Mouse (Mus musculus): ENCODE results near the gene Map4k3.

Gene Map4k3

DNA sequence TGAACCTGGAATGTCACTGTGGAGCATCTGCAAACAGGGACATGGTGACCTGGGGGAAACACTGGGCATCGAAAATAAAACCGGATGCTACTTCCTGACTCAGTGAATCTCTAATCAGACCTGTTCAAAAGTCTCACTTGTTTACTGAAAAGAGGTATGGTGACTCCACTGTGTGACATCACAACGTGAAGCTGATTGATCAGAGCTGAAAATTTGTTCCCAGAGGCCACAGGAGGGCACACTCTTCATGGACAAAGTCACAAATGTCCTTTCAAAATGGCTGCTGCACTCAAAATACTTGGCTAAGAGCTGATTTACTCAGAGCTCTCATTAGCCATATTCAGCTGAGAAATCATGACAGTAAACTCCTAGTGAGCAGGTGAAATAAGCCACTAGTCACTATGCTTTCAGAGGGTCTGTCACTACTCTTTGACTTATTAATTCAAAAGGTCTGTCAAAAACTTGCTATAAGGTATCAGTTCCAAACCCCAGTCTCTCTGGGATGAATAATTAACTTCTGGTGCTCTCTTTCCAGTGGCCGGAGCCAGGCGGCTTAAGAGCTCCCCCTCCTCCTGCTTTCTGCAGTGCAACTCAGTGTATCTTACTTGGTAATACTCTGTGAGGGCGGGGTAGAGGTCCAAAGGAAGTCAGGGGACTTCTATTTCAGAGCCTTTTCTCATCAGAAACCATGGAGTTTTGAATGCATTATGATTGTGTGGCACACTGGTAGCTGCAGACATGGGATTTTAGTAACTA is 44.3 kb downstream of the Map4k3 start:
- DNase-seq (ENCODE audit: low spot score in 2 of 2): no peak

DNA sequence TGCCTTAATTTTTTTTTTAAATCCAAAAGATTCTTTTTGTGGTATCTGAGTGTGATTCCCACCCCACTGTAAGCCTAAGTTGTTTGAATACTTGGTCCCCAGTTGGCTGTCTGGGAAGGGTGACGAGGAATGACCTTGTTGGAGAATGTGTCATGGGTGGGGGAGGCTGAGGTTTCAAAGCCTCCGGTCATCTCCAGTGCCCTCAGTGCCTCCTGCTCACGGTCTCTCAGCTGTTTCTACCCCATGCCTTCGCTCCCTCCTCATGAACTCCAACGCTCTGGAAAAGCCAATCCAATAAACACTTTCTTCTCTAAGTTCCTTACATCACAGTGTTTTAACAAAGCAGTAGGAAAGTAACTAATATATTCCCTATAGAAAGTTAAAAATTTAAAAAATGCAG is 45.2 kb downstream of the Map4k3 start:
- no peak for DNase-seq (ENCODE audit: low spot score in 2 of 2)

GRCm38 (mm10) chr17:80678190-80678589 is 50.1 kb downstream of the Map4k3 start:
- no peak for DNase-seq (ENCODE audit: low spot score in 2 of 2)

GRCm38 (mm10) chr17:80676859-80677535 is 51.3 kb downstream of the Map4k3 start:
- DNase-seq (ENCODE audit: low spot score in 2 of 2): no peak

DNA sequence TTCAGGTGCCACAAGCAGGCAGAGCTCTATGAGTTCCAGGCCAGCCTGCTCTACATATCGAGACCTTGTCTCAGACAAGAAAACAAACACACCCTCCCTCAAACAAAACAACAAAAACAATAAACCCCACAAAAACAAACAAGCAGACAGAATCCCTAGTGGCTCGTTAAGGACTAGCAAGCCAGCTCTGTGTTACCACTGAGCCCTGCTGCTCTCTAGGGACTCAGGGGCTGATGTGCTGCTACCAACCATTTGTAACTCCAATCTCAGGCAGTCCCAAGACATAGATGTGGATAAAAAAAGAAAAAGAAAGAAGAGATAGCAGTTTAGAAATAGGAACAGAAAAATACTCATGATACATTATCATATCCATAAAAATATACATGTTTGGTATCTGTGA is 52.1 kb downstream of the Map4k3 start:
- DNase-seq (ENCODE audit: low spot score in 2 of 2): no peak

- no peak for DNase-seq (ENCODE audit: low spot score in 2 of 2)
These were observed 57.9 kb downstream of the Map4k3 start for GRCm38 (mm10) chr17:80670395-80670794.

GRCm38 (mm10) chr17:80663623-80664022 is 64.7 kb downstream of the Map4k3 start:
- DNase-seq (ENCODE audit: low spot score in 2 of 2): no peak

DNA sequence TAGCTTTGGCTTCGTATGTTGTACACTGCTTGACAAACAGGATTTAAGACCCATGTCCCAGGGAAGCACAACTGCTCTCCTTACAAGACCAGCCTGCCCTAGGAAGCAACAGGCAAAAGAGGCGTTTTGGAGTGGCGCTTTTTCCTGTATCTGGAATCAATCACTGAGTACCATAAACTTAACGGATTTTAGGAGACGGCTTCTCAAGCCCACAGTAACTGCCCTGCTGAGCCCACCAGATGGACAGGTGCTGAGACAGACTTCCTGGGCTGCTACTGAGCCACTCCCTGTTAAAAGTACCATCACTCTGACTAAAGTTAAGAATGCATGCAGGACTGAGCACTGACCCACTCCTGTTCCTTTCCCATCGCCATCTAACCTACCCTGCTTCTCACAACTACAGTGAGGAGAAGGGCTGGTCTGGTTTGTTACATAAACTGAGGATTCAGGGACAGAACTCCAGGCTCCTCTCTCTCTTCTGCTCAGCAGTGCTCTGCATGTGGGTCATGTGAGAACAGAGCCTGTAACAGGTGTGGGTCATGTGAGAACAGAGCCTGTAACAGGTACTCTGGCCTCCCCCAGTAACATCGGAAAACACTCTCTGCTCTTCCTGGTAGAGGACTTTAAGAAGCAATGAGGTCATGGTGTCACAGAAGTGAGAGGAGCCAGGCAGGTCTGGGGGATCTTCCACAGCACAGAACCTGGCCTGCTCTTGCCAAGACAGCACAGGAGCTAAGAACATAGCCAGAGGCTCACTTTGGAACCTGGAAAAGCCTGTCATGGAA is 65.3 kb downstream of the Map4k3 start:
- DNase-seq (ENCODE audit: low spot score in 2 of 2): no peak

DNA sequence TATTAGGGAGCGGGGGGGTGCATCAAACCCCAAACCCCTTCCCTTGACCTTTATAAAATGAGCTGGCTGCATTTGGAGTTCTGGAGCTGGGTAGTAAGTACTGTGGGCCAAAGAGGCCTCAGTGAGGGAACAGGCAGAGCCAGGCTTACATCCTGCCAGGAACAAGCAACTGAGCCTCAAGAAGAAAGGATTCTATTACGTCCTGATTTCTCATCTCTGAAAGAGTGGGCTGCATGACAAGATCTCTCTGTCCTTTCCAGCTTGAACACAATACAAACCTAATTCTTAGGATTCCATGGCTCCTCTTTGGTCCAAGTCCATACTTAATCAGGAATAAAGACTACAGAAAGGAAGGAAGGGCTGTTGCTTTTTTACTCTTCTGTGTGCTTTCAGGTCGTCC is 66.4 kb downstream of the Map4k3 start:
- DNase-seq (ENCODE audit: low spot score in 2 of 2): no peak

GRCm38 (mm10) chr17:80660707-80661380 is 67.4 kb downstream of the Map4k3 start:
- no peak for DNase-seq (ENCODE audit: low spot score in 2 of 2)

- no peak for DNase-seq (ENCODE audit: low spot score in 2 of 2)
These were observed 68.1 kb downstream of the Map4k3 start for GRCm38 (mm10) chr17:80660234-80660633.

- no peak for DNase-seq (ENCODE audit: low spot score in 2 of 2)
These were observed 68.5 kb downstream of the Map4k3 start for GRCm38 (mm10) chr17:80659821-80660220.

DNA sequence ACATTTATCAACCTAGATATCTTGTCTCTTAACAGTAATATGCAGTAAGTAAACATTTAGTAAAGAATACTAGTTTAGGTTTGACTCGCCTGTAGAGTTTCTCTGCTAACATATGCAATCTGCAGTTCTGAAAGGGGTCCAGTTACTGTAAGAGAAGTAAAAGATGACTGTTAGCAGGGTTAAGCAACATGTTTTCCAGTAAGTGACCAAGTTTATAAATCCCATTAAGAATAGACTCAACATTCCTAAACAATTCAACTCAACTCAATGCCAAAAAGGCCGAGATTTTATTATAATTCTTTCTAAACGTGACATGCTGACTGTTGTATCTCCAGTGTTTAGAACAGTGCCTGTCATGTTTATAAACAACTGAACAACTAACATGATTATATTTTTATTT is 74.0 kb downstream of the Map4k3 start:
- no peak for DNase-seq (ENCODE audit: low spot score in 2 of 2)

GRCm38 (mm10) chr17:80652740-80653139 is 75.5 kb downstream of the Map4k3 start:
- no peak for DNase-seq (ENCODE audit: low spot score in 2 of 2)

DNA sequence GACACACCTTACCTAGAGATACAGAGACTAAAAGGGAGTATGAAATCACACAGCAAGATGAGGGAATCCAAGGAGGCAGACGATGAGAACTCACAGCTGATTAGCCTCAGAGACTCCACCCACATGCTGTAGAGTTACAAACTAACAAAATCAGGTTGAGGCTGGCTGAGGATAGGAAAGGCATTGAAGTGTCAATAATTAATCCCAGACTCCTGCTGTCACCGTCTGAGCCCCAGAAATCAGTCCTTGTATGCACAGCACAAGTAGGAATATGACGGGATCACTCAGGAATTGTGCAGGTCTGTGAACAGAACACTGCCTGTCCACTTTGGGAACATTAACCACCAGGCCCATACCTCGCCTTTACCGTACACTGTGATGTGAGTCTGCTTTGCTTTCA is 81.4 kb downstream of the Map4k3 start:
- DNase-seq (ENCODE audit: low spot score in 2 of 2): no peak

GRCm38 (mm10) chr17:80646131-80646530 is 82.2 kb downstream of the Map4k3 start:
- DNase-seq (ENCODE audit: low spot score in 2 of 2): no peak

DNA sequence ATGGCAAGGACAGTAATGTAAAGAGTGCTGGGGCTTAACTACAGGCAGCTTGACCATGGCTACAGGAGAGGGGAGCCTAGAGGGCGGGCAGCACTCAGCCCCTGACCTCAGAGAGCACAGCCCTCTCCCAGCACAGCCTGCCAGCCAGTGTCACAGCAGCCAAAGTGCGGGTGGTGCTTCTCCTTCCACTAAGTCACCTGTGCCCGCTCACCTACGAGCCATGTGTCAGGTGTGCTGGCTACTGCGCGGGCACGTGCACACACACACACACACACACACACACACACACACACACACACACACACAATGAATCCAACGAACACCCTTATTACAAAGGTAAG is 82.6 kb downstream of the Map4k3 start:
- DNase-seq (ENCODE audit: low spot score in 2 of 2): no peak

DNA sequence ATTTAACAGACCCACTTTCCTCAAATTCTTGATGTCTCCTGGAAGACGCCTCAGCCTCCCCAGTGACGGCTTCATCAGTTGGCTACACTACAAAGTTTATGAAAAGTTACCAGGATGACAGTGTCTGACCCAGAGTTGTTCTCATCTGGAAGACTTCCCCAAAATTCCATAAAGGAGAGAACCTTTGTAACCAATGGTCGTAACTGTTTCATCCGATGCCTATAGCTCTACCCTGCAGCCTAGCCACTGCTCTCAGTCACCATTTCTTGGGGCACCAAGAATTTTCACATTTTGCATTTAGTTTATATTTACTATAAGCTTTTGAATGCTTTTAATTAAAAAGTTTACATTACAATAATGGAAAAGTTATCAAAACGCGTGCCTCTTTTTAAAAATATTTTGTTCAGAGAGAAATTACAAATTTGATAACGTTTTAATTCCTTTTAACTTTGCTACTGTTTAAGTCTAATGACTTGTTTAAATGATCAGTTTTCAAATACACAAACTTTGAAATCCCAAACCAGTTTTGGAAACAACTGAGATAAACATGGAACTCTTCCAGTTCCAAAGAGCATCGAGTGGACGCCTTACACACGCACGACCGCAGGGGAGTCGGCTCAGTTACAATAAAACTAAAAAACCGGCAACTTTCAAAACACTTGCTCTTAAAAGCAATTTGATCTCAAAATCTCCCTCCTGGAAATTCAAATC is 83.1 kb downstream of the Map4k3 start:
- DNase-seq (ENCODE audit: low spot score in 2 of 2): no peak

GRCm38 (mm10) chr17:80644567-80644966 is 83.7 kb downstream of the Map4k3 start:
- DNase-seq (ENCODE audit: low spot score in 2 of 2): no peak

DNA sequence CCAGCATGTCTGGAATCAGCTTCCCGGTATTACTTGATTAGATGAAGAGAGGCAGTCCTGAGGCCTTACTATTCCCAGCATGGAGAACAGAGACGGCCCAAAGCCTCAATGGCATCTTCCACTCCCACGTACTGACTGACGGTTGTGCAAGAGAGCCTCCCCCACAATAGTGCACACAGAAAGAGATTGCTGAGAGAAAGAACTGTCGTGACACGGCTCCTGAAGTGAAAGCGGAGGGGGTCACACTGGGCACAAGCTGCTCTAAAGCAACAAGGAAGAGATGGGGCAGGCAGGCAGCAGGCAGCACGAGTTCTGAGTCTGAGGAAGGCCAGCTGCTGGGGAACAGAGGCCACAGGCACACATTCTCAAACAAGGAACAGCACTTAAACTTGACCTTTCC is 90.2 kb downstream of the Map4k3 start:
- DNase-seq (ENCODE audit: low spot score in 2 of 2): no peak

- DNase-seq (ENCODE audit: low spot score in 2 of 2): no peak
These were observed 92.5 kb downstream of the Map4k3 start for GRCm38 (mm10) chr17:80635794-80636193.

DNA sequence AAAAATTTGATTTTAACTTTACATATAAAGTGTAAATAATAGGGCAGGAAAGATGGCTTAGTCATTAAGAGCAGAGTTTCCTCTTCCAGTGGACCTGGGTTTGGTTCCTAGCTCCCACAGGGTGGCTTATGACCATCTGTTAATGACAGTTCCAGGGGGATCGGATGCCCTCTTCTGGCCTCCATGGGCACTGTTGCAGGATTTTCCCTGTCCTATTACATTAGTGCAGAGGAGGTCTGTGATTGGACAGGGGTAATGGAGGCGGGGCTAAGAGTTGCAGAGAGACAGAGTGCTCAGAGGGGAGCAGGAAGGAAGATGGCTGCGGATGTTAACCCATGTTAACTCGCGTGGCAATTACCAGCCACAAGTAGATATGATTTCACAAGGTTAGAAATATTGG is 95.4 kb downstream of the Map4k3 start:
- DNase-seq (ENCODE audit: low spot score in 2 of 2): no peak

Data from right cerebral cortex, postnatal 36 days (tissue).